Mouse (Mus musculus) megakaryocyte-erythroid progenitor cell, adult 5 weeks (primary cell): Measurements from ENCODE around the gene Gdf11. TPM values are rescaled to one million over a fixed set of nuclear protein-coding genes. Genes with fewer than 3 reads are reported as not detected.

Source experiments
- polyA plus RNA-seq: library from polyadenylated mRNA; stranded (reverse); fragments of >175 nt; gene quantifications from 2 replicates; pipeline ENCODE4 v1.2.3, GENCODE M21; 2012

Gdf11 gene
- 0.11 and 0.16 TPM in 2 replicates for polyA plus RNA-seq

GRCm38 (mm10) chr10:128891296-128892094 lies at the start of gene Gdf11:
Gene Gdf11, minus strand, starts transcription at chr10:128891718.

GRCm38 (mm10) chr10:128933574-128933973 lies 42.1 kb upstream of the Gdf11 start, which contains the start of gene Itga7:
Gene Itga7, plus strand, starts transcription at chr10:128933818.

GRCm38 (mm10) chr10:128923935-128924334 lies 32.4 kb upstream of the Gdf11 start, which contains the start of gene Bloc1s1:
Gene Bloc1s1, minus strand, starts transcription at chr10:128924035.

GRCm38 (mm10) chr10:128922822-128923012 lies 31.2 kb upstream of the Gdf11 start, which contains the start of gene Rdh5:
Gene Rdh5, minus strand, starts transcription at chr10:128922888.

GRCm38 (mm10) chr10:128900698-128901097 lies 9.2 kb upstream of the Gdf11 start, which contains the start of gene Cd63:
Gene Cd63, plus strand, starts transcription at chr10:128900989.

Other genes with a start within 250 kb of the Gdf11 start
- 0.13 and 0.15 TPM in 2 replicates for gene Ikzf4, start 245.7 kb downstream of the Gdf11 start, polyA plus RNA-seq
- gene Suox, start 217.6 kb downstream of the Gdf11 start, polyA plus RNA-seq, result 1.2 and 1.3 TPM in 2 replicates
- gene Rab5b, start 195.5 kb downstream of the Gdf11 start, polyA plus RNA-seq, result 12.0 and 19.6 TPM in 2 replicates
- gene Pmel, start 187.5 kb downstream of the Gdf11 start, polyA plus RNA-seq, result 0.37 and 0.69 TPM in 2 replicates
- gene Cdk2, start 186.7 kb downstream of the Gdf11 start, polyA plus RNA-seq, result 28.2 and 29.2 TPM in 2 replicates
- 3.2 and 3.3 TPM in 2 replicates for gene Dgka, start 146.9 kb downstream of the Gdf11 start, polyA plus RNA-seq
- gene Pym1, start 143.8 kb downstream of the Gdf11 start, polyA plus RNA-seq, result 116 and 137 TPM in 2 replicates
- 1.5 and 2.3 TPM in 2 replicates for gene Mmp19, start 100.8 kb downstream of the Gdf11 start, polyA plus RNA-seq
- gene Dnajc14, start 87.7 kb downstream of the Gdf11 start, polyA plus RNA-seq, result 10.5 and 11.0 TPM in 2 replicates
- gene Tmem198b, start 87.3 kb downstream of the Gdf11 start, polyA plus RNA-seq, result 3.9 and 4.2 TPM in 2 replicates
- gene Sarnp, start 74.4 kb downstream of the Gdf11 start, polyA plus RNA-seq, result 17.1 and 19.3 TPM in 2 replicates
- gene Ormdl2, start 70.1 kb downstream of the Gdf11 start, polyA plus RNA-seq, result 15.8 and 20.5 TPM in 2 replicates
- gene Cd63, start 9.3 kb upstream of the Gdf11 start, polyA plus RNA-seq, result 48.8 and 52.5 TPM in 2 replicates
- gene Rdh5, start 31.2 kb upstream of the Gdf11 start, polyA plus RNA-seq, result 2.5 and 3.0 TPM in 2 replicates
- 264 and 304 TPM in 2 replicates for gene Bloc1s1, start 32.3 kb upstream of the Gdf11 start, polyA plus RNA-seq
- 0.04 and 0.10 TPM in 2 replicates for gene Itga7, start 42.1 kb upstream of the Gdf11 start, polyA plus RNA-seq
- gene Mettl7b, start 69.3 kb upstream of the Gdf11 start, polyA plus RNA-seq, result not detected in 2 replicates
- not detected in 2 replicates for gene Olfr9, start 97.7 kb upstream of the Gdf11 start, polyA plus RNA-seq
- not detected in 2 replicates for gene Olfr763, start 119.1 kb upstream of the Gdf11 start, polyA plus RNA-seq
- not detected in 2 replicates for gene Olfr764-ps1, start 148.2 kb upstream of the Gdf11 start, polyA plus RNA-seq
- gene Olfr765, start 158.3 kb upstream of the Gdf11 start, polyA plus RNA-seq, result not detected in 2 replicates
- not detected in 2 replicates for gene Olfr766-ps1, start 177.3 kb upstream of the Gdf11 start, polyA plus RNA-seq
- gene Olfr767, start 191.2 kb upstream of the Gdf11 start, polyA plus RNA-seq, result not detected in 2 replicates
- 0.02 TPM in 1 of 2 replicates, not detected in the other for gene Olfr768, start 207.7 kb upstream of the Gdf11 start, polyA plus RNA-seq
- not detected in 2 replicates for gene Olfr769, start 226.1 kb upstream of the Gdf11 start, polyA plus RNA-seq
- gene Olfr770, start 247.3 kb upstream of the Gdf11 start, polyA plus RNA-seq, result not detected in 2 replicates